Mouse (Mus musculus) frontal cortex, postnatal 10 days (tissue): ENCODE data around the gene Try5.
"Not testable (repeated sequence)": the region's sequence is repeated elsewhere in the genome, so short reads cannot be mapped to it uniquely, and the experiment has no call there.

ENCODE experiments used
- DNase-seq, 2 experiments: peaks; one replicate each; pipeline ENCODE4 v3.0.0; 2022; ENCODE audit warnings: low spot score in 2 of 2, mixed read lengths in 1 of 2

Try5 gene

DNA sequence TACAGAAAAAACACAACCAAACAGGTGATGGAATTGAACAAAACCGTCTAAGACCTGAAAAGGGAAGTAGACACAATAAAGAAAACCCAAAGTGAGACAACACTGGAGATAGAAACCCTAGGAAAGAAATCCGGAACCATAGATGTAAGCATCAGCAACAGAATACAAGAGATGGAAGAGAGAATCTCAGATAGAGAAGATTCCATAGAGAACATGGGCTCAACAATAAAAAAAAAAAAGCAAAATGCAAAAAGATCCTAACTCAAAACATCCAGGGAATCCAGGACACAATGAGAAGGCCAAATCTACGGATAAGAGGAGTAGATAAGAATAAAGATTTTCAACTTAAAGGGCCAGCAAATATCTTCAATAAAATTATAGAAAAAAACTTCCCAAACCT, at the start of gene Try5:
TSS of gene Try5 (minus strand) at position 101 of the 400 bp plus-strand sequence.
- not testable (repeated sequence) for DNase-seq

DNA sequence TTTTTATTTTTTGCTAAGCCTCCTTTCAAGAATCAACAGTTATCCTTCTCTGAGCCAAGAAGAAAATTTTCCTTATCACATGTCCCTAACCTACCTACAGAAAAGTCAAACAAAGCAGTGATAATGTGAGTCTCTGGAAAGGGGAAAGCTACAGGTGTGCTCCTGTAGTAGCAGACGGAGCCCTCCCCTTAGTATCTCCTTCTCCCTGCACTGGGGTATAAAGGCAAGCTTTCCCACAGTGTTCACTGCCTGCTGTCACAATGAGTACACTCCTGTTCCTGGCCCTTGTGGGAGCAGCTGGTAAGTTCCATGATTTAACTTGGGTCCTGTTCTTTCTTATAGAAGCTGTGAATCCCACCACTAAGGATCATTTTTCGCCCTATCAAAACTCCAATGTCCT, 37.3 kb upstream of the Try5 start, which contains the start of gene Try10:
TSS of gene Try10 (plus strand) at position 174 of the 400 bp plus-strand sequence.
- DNase-seq = no peak

DNA sequence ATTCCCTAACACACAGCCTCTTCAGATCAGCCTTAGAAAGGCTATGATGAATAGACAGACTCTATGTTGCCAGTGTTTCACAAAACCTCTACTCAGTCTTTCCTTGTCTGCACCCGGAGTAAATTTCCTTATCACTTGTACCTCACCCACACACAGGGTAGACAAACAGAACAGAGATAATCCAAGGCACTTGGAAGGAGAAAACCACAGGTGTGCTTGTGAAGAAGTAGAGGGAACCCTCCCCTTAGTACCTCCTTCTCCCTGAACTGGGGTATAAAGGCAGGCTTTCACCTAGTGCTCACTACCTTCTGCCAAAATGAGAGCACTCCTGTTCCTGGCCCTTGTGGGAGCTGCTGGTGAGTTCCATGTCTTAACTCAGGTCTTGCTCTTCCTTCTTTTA, 14.7 kb downstream of the Try5 start, which contains the start of gene Try4:
TSS of gene Try4 (plus strand) at position 301 of the 400 bp plus-strand sequence.
- no peak for DNase-seq

GRCm38 (mm10) chr6:41298255-41298654, 18.4 kb downstream of the Try5 start:
- DNase-seq = no peak

GRCm38 (mm10) chr6:41266140-41266539, 50.5 kb downstream of the Try5 start:
- DNase-seq = no peak

DNA sequence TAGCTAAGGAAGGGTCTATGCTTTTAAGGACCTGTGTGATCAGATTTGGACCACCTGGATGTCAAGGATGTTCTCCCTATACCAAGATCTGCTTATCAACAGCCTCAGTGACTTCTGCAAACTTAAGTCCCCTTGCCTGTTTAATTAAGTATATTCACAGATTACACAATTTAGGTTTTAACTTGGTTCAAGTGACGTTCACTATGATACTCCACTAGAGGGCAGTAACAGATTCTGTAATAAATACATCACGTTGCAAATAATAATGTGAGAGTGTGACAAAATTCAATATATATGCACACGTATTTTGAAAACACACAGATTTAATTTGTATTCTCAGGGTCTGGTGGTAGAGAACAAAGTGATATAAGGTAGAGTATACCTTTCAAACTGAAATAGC, 53.8 kb downstream of the Try5 start:
- no peak for DNase-seq
